Comparison of ENCODE assay signal across 12 mouse cellular contexts in genomic region chr4:99970097-99970496, GRCm38 (mm10). TPM values are rescaled to one million over a fixed set of nuclear protein-coding genes. Genes with fewer than 3 reads are reported as not detected.
DNase-seq lines count a peak whose midpoint lies in the region; ATAC-seq and TF ChIP-seq lines count a peak whose summit lies in the region.
"Had no signal": no experiment of that assay in that cellular context is flagged by ENCODE, and none has a peak within 500 bp of the region (broad histone marks: within the 10 kb centered on the region; RNA-seq: fewer than 3 reads in every experiment).

No protein-coding gene starts in this region.

- TF ChIP-seq CTCF in intestine, postnatal 0 days (IDR thresholded peaks at IDR 0.05; ENCODE audit: low read depth): no peak

- H3K4me2 ChIP-seq in intestine, embryonic 14.5 days (ENCODE audit: low read length): no peak overlapping the region
- H3K4me2 ChIP-seq in intestine, postnatal 0 days (replicated peaks; ENCODE audit: low read depth): no peak overlapping the region
- no peak overlapping the region for H3K4me2 ChIP-seq in limb, embryonic 14.5 days (replicated peaks; ENCODE audit: low read depth, low read length, severe bottlenecking)
- H3K4me2 ChIP-seq in midbrain, embryonic 11.5 days: no peak overlapping the region
- H3K4me2 ChIP-seq: hindbrain, embryonic 14.5 days had no signal

- no peaks in the 10 kb centered on the region for H3K9me3 ChIP-seq in intestine, embryonic 14.5 days (ENCODE audit: control insufficient read depth, low read length)
- no peaks in the 10 kb centered on the region for H3K9me3 ChIP-seq in intestine, postnatal 0 days (ENCODE audit: control insufficient read depth)
- no peaks in the 10 kb centered on the region for H3K9me3 ChIP-seq in limb, embryonic 14.5 days (ENCODE audit: control insufficient read depth, low read length)
- no peaks in the 10 kb centered on the region for H3K9me3 ChIP-seq in midbrain, embryonic 11.5 days (ENCODE audit: control insufficient read depth, low read length)

- no peaks in the 10 kb centered on the region for H3K27me3 ChIP-seq in intestine, embryonic 14.5 days (replicated peaks; ENCODE audit: control insufficient read depth, insufficient read depth, low read length)
- no peaks in the 10 kb centered on the region for H3K27me3 ChIP-seq in intestine, postnatal 0 days (replicated peaks; ENCODE audit: control insufficient read depth, insufficient read depth, low read length)
- H3K27me3 ChIP-seq in limb, embryonic 14.5 days (ENCODE audit: control insufficient read depth, insufficient read depth, low read length): no peaks in the 10 kb centered on the region
- no peaks in the 10 kb centered on the region for H3K27me3 ChIP-seq in midbrain, embryonic 11.5 days (ENCODE audit: control insufficient read depth, insufficient read depth, low read length)

- no peak for ATAC-seq in intestine, embryonic 14.5 days (replicated peaks; ENCODE audit: low FRiP score, low TSS enrichment, low read depth)
- ATAC-seq in intestine, postnatal 0 days: no peak
- ATAC-seq in limb, embryonic 14.5 days (ENCODE audit: low FRiP score, low read depth): no peak
- no peak for ATAC-seq in midbrain, embryonic 11.5 days (ENCODE audit: low FRiP score)
- no peak for ATAC-seq in granulocyte monocyte progenitor cell, adult 5-6 weeks (replicated peaks; ENCODE audit: poor library complexity, severe bottlenecking)

- H3K9ac ChIP-seq in intestine, embryonic 14.5 days (ENCODE audit: low read length): no peak overlapping the region
- no peak overlapping the region for H3K9ac ChIP-seq in intestine, postnatal 0 days (ENCODE audit: low read depth, low read length)
- H3K9ac ChIP-seq in limb, embryonic 14.5 days (ENCODE audit: low read depth, low read length, severe bottlenecking): no peak overlapping the region
- H3K9ac ChIP-seq in midbrain, embryonic 11.5 days (ENCODE audit: low read length): no peak overlapping the region
- H3K9ac ChIP-seq: hindbrain, embryonic 14.5 days had no signal

- H3K27ac ChIP-seq in intestine, embryonic 14.5 days (ENCODE audit: low read depth): peak overlapping the region; percentile 54
- no peak overlapping the region for H3K27ac ChIP-seq in intestine, postnatal 0 days (ENCODE audit: low read depth, low read length)
- peak overlapping the region; percentile 61 for H3K27ac ChIP-seq in brown adipose tissue, adult 24 weeks (replicated peaks; ENCODE audit: low read depth, low read length)
- H3K27ac ChIP-seq in limb, embryonic 14.5 days (replicated peaks; ENCODE audit: low read depth, low read length): no peak overlapping the region
- no peak overlapping the region for H3K27ac ChIP-seq in midbrain, embryonic 11.5 days (ENCODE audit: low read depth, low read length)
- H3K27ac ChIP-seq: hindbrain, embryonic 14.5 days; macrophage had no signal

- H3K4me3 ChIP-seq in intestine, embryonic 14.5 days (ENCODE audit: low read depth, low read length): no peak overlapping the region
- no peak overlapping the region for H3K4me3 ChIP-seq in intestine, postnatal 0 days (ENCODE audit: low read depth, low read length)
- H3K4me3 ChIP-seq in brown adipose tissue, adult 24 weeks (ENCODE audit: insufficient read depth, low read depth, low read length): no peak overlapping the region
- H3K4me3 ChIP-seq in limb, embryonic 14.5 days (replicated peaks; ENCODE audit: low read length): no peak overlapping the region
- H3K4me3 ChIP-seq in midbrain, embryonic 11.5 days (ENCODE audit: low read depth, low read length): no peak overlapping the region

- WGBS in intestine, embryonic 14.5 days: 53% methylated on average over 4 of the region's 4 CpGs
- 60% methylated on average over 4 of the region's 4 CpGs for WGBS in intestine, postnatal 0 days
- WGBS in limb, embryonic 14.5 days: 63% methylated on average over 4 of the region's 4 CpGs
- WGBS in midbrain, embryonic 11.5 days: 80% methylated on average over 4 of the region's 4 CpGs

- TF ChIP-seq POLR2A in limb, embryonic 14.5 days (IDR thresholded peaks at IDR 0.05; ENCODE audit: borderline replicate concordance, extremely low read depth, insufficient read depth, insufficient read length): no peak

- DNase-seq in intestine, embryonic 14.5 days (ENCODE audit: low spot score): no peak
- DNase-seq in NIH3T3 (ENCODE audit: low read depth): peak; percentile 82
- DNase-seq in limb, embryonic 14.5 days (ENCODE audit: low spot score): peak; percentile 37
- no peak for DNase-seq in midbrain, embryonic 11.5 days (ENCODE audit: low spot score, missing footprints)
- DNase-seq: cerebellum, postnatal 10 days; layer of hippocampus, adult 9-11 months; thymus, postnatal 25 days had no signal

- H3K4me1 ChIP-seq in intestine, embryonic 14.5 days (replicated peaks; ENCODE audit: control insufficient read depth, insufficient read depth, low read length): peaks cover 10% of the 10 kb centered on the region; the same call in 1 of the 2 replicates
- no peaks in the 10 kb centered on the region for H3K4me1 ChIP-seq in intestine, postnatal 0 days (replicated peaks; ENCODE audit: control insufficient read depth, insufficient read depth, low read length)
- H3K4me1 ChIP-seq in brown adipose tissue, adult 24 weeks (ENCODE audit: control insufficient read depth, insufficient read depth, insufficient read length, low read length): peaks cover 6% of the 10 kb centered on the region
- H3K4me1 ChIP-seq in limb, embryonic 14.5 days (ENCODE audit: control insufficient read depth, insufficient read depth, low read length): peaks cover 19% of the 10 kb centered on the region
- no peaks in the 10 kb centered on the region for H3K4me1 ChIP-seq in midbrain, embryonic 11.5 days (ENCODE audit: control insufficient read depth, insufficient read depth, low read length)

- 0 out of 2 replicates have a peak, but pooled peaks cover 19% of the 10 kb centered on the region for H3K36me3 ChIP-seq in intestine, embryonic 14.5 days (ENCODE audit: control insufficient read depth, insufficient read depth, low read length)
- H3K36me3 ChIP-seq in intestine, postnatal 0 days (ENCODE audit: control insufficient read depth, insufficient read depth): peaks cover 71% of the 10 kb centered on the region
- H3K36me3 ChIP-seq in limb, embryonic 14.5 days (ENCODE audit: control insufficient read depth, insufficient read depth, low read length): peaks cover 13% of the 10 kb centered on the region
- H3K36me3 ChIP-seq in midbrain, embryonic 11.5 days (ENCODE audit: control insufficient read depth, insufficient read depth, low read length): no peaks in the 10 kb centered on the region

RNA-seq across cellular contexts. Expression of gene Itgb3bp, which starts 40.5 kb away (rescaled TPM):
- 36.2 and 39.9 TPM in 2 replicates for polyA plus RNA-seq in intestine, embryonic 14.5 days (2014; fragmentation: Nextera tagmentation; extraction: Ambion mirVana)
- 21.7 and 22.4 TPM in 2 replicates for polyA plus RNA-seq in intestine, postnatal 0 days (2015; fragmentation: Nextera tagmentation; extraction: Ambion mirVana)
- 9.7 and 18.2 TPM in 2 replicates for polyA plus RNA-seq in brown adipose tissue, adult 24 weeks (2012; ENCODE audit: insufficient read depth, insufficient read length, missing spikeins)
- 4.7 and 11.3 TPM in 2 replicates for polyA plus RNA-seq in limb, embryonic 14.5 days (2012; rRNA removed)
- 31.3 and 33.1 TPM in 2 replicates for polyA plus RNA-seq in limb, embryonic 14.5 days (2014; fragmentation: Nextera tagmentation; extraction: Ambion mirVana)
- polyA plus RNA-seq in midbrain, embryonic 11.5 days (2014; fragmentation: Nextera tagmentation; extraction: Ambion mirVana): 66.5 and 69.2 TPM in 2 replicates
- 27.2 and 31.5 TPM in 2 replicates for total RNA-seq in granulocyte monocyte progenitor cell, adult 5-6 weeks (2014; fragmentation: Nextera tagmentation)
- 14.0 and 18.1 TPM in 2 replicates for total RNA-seq in granulocyte monocyte progenitor cell, adult 5-6 weeks (2017)

RNA-seq across cellular contexts. Expression of gene Pgm1, which starts 40.9 kb away (rescaled TPM):
- polyA plus RNA-seq in intestine, embryonic 14.5 days (2014; fragmentation: Nextera tagmentation; extraction: Ambion mirVana): 142 and 150 TPM in 2 replicates
- 139 and 143 TPM in 2 replicates for polyA plus RNA-seq in intestine, postnatal 0 days (2015; fragmentation: Nextera tagmentation; extraction: Ambion mirVana)
- polyA plus RNA-seq in brown adipose tissue, adult 24 weeks (2012; ENCODE audit: insufficient read depth, insufficient read length, missing spikeins): 239 and 244 TPM in 2 replicates
- 39.8 and 40.1 TPM in 2 replicates for polyA plus RNA-seq in limb, embryonic 14.5 days (2012; rRNA removed)
- 52.1 and 54.6 TPM in 2 replicates for polyA plus RNA-seq in limb, embryonic 14.5 days (2014; fragmentation: Nextera tagmentation; extraction: Ambion mirVana)
- 46.6 and 46.7 TPM in 2 replicates for polyA plus RNA-seq in midbrain, embryonic 11.5 days (2014; fragmentation: Nextera tagmentation; extraction: Ambion mirVana)
- total RNA-seq in granulocyte monocyte progenitor cell, adult 5-6 weeks (2014; fragmentation: Nextera tagmentation): 24.7 and 31.5 TPM in 2 replicates
- total RNA-seq in granulocyte monocyte progenitor cell, adult 5-6 weeks (2017): 37.9 and 49.3 TPM in 2 replicates

Comparison
In these comparisons a context has a peak if more than half of its experiments do, and no peak if none do; other contexts are left out.
1. H3K27ac ChIP-seq: peak in intestine, embryonic 14.5 days (single experiment) and brown adipose tissue, adult 24 weeks (single experiment); none in intestine, postnatal 0 days (single experiment), limb, embryonic 14.5 days (single experiment) and midbrain, embryonic 11.5 days (single experiment).
2. DNase-seq: peak in NIH3T3 (single experiment) and limb, embryonic 14.5 days (single experiment); none in intestine, embryonic 14.5 days (single experiment) and midbrain, embryonic 11.5 days (single experiment).